Mouse (Mus musculus) spleen, adult 12 weeks (tissue): ENCODE measurements around the gene B4galnt2.

Source experiments
- DNase-seq: peaks from one replicate; pipeline ENCODE4 v3.0.0; 2022; ENCODE audit warnings: low spot score

Gene B4galnt2

DNA sequence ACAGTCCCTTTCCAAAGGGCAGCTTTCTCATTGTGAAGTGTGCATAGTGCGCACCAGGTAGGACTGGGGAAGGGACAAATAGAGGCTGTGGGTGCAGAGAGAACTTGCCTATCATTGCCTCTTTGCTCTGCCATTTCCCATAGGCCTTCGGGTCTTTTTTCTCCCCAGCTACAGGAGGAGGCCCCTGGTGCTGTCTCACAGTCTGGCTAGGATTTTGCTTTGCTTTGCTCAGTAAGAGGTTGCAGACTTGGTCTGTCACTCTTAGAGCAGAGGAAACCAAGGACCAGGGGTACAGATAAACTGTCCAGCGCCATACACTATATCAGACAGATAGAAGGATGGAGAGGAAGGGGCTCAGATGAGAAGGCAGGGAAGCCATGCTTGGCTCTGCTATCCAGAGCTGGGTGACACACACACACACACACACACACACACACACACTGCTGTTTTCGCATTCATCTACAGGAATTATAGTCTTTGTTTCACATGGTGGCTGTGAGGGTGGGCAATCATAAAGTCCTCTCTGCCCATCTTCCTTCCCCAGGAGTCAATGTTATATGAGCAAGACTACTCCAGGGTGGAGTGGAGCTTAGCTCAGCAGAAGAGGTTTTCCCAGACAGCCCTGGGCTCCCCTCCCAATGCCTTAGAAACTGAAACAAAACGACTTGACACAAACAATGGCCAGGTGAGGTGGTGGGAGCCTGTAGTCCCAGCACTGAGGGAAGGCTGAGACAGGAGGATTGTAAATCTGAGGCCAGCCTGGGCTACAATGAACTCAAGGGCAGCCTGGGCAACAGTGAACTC is 73.8 kb downstream of the B4galnt2 start:
- no peak for DNase-seq

DNA sequence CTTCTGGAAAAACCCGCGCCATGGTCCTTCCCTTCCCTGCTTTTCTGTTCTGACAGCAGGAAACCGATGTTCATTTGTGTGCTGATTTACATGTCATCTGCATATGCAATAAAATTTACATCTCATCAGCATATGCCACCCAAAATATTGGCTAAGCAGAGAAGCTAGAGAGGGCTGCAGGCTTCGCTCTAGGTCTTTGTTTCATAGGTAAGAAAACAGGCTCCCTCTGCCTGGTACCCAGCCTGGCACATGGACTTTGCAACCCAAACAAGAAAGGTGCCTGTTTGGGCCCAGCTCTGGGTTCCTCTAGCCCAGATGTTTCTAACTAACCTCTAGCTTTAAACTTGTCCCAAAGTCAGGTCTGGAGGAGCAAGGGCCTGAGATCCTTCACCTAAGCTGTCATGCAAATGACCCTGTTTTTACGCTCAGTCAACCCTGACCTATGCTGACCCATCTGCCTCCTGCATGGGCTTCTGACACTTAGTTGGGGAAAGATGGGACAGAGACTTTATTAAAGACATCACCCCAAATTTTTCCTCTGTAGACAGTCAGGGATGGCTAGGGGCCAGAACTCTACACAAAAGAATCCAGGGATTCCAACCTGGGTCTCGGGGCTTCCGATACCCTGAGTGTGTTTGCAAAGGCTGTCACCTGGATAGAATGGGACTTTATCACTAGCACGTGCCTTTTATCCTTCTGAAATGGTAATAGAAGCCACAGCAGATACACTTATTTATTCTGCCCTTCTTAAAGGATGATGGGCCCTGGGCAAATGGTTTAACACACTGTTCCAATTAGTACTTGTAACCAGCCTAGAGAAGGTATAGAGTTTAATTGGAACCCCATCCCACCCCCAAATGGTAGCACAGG is 75.5 kb downstream of the B4galnt2 start:
- DNase-seq, result no peak

DNA sequence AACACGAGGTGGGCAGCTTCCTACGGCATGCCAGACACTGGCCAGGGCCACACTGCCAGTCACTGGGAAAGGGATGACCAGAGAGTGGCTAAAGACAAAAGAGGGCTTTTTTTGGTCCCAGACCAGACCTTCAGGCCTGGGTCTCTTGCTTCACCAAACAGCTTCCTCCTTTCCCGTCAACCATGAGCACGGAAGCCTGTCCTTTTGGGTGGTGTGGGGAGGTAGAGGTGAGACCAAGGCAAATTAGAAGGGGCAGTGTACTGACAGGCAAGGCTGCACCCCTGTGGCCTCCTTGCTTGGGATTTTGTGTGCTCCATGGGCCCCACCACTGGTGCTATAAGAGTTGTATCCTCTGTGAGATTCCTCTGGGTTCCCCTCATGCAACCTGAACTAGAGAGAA is 76.1 kb downstream of the B4galnt2 start:
- DNase-seq, result no peak

DNA sequence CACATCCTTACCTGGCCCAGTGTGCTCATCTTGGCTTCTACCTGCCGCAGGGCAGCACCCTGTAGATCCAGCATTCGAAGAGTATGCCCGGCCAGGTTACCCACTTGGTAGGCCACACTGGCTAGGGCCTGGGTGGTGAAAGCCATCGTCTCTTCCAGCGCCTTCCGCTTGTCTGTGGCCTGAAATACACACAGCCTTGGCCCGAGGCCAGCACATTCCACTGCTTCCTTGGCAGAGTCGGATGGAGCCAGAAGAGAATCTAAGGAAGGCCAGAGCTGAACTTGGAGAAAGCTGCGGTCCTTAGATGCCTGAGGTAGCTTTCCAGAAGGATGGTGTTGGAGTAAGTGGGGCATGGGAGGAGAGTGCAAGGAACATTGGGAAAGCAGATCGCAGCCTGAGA is 77.6 kb downstream of the B4galnt2 start, which contains the start of gene Gngt2:
TSS of gene Gngt2 (plus strand) at position 158 of the 400 bp plus-strand sequence.
- no peak for DNase-seq

DNA sequence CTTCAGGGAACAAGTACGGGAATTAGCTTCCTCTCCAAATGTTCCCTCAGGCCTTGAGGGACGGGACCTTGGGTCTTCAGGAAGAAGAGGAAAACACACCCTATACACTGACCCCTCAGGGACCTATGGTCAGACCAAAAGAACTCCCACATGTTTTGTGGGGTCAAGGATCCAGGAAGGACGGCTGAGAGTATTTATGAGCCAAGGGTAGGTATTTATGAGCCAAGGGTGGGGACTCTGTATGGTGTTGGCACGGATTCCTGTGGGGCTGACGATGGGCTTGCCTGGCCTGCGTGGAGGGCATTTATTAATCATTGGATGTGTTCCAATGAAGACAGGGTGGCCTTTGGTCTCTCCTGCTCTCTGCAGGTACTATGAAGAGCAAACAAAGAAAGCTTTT is 78.3 kb downstream of the B4galnt2 start:
- DNase-seq, result no peak

DNA sequence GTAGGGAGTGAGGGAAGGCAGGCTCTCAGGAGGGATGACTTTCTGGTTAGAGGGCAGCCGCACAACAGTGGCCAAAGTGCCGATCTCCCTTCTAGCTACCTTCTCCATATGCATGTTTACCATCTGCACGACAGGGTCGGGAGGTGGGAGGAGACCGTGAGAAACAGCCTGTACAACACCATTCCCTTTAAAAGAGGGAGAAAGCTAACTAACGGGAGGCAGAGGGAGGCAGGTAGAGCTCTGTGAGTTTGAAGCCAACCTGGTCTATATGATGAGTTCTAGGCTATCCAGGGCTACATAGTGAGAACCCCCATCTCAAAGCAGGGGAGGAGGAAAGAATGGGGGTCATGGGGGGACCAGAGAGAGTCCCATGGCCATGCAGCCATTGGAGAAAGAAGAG is 78.9 kb downstream of the B4galnt2 start:
- no peak for DNase-seq

DNA sequence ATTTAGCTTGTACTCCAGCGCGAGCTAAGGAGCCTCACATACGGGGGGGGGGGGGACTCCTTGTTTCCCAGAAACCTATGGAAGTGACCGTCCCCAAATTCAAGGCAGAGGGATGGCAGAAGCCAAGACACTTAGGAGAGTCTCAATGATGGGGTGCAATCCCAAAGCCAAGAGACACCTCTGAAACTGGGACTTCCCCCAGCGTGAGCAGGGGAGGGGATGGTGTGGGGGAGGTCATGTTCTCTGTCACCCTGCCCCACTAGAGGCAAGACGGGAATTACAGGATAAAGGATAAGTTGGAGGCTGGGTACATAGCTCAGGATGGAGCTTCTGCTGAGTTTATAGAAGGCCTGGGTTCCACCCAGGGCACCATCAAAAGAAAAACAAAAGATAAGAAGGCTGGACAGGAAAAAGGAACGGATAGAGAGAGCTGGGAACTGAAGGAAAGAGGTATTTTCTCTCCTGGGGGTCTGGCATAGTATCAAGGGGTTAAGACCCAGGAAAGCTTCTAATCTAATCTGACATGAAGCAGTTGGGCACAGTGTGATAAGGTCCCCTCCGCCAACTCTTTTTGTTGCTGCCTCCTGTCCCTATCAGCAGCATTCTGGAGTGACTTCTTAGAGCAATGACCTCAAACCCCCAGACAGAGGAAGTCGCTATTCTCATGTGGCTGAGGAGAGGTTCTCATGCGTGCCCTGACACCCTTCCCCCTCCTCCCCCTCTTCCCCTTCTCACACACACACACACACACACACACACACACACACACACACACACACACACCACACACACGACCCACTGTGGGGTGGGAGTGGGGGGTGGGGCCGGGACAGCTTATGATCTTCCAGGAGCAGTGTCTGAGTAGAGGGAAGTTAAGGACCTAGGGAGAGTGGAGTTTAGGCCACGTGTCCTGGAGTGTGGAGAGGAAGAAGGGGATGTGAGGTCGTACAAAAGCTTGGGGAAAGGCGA is 79.7 kb downstream of the B4galnt2 start:
- no peak for DNase-seq

DNA sequence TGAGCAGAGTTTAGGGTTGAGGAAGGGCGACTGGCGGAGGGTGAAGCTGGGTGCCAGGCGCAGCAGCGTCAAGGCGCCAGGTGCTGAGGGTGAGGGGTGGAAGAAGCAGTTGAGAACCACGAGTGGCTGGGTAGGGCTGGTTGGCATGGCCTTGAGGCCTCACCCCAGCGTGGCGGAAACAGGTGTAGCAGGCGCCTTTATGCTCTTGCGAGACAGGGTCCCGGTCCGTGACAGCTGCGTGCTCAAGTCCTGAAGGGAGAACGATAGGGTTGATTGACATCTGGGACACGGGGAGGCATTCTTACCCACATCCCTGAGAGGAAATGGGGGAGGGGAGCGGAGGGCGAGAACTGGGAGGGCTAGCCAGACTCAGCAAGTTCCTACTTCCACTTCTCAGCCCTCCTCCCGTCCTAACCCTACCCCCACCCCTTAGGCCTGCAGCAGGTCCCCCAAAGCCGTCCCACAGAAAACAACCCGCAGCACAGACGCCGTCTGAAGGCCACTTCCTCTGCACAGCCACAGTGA is 80.5 kb downstream of the B4galnt2 start:
- DNase-seq, result peak; percentile 56

DNA sequence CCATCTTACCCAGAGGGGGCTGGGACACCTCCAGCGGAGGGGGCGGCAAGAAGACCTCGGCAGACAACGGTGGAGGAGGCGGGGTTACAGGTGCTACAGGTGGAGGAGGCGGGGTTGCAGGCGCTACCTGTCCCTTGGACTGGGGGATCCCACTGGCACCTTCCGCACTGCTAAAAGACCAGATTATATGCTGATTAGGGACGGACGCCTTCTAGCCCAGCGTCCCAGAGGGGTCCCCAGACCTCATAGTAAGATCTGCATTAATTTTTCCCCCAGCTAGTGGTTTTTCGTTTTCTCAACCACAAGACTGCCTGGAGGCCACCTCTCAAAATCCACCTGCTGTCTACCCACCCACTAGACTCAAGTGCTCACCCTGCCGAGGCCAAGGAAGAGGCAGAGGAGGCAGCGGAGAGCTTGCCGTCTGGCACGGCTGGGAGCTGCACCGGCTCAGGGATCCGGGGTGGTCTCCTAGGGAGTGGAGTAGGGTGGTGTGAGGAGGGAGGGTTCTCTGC is 81.0 kb downstream of the B4galnt2 start:
- DNase-seq, result no peak

DNA sequence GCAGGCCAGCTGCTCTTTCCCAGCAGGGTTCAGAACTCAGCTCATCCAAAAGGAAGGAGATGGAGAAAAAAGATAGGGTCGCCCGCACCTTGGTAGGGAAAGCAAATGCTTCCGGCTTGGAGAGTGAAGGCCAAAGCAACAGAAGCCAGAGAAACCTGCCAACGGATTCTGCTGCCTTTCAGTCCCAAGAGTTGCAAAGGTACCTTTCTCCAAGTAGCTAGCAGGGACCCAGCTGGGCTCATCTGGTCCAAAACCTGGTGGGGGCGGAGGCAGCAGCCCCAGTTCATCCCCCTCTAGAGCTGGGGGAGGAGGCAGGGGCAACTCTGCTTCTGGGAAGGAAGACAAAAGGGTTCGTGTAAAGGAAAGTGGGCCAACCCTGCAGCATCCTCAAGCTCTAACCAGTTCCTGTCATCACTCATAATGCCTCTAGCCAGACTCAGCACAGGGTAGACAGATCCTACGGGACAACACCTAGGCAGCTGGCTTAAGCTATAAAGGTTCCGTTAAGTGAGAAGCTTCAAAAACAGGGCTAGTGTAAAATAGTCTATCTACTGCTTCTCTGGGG is 81.6 kb downstream of the B4galnt2 start:
- DNase-seq, result no peak

DNA sequence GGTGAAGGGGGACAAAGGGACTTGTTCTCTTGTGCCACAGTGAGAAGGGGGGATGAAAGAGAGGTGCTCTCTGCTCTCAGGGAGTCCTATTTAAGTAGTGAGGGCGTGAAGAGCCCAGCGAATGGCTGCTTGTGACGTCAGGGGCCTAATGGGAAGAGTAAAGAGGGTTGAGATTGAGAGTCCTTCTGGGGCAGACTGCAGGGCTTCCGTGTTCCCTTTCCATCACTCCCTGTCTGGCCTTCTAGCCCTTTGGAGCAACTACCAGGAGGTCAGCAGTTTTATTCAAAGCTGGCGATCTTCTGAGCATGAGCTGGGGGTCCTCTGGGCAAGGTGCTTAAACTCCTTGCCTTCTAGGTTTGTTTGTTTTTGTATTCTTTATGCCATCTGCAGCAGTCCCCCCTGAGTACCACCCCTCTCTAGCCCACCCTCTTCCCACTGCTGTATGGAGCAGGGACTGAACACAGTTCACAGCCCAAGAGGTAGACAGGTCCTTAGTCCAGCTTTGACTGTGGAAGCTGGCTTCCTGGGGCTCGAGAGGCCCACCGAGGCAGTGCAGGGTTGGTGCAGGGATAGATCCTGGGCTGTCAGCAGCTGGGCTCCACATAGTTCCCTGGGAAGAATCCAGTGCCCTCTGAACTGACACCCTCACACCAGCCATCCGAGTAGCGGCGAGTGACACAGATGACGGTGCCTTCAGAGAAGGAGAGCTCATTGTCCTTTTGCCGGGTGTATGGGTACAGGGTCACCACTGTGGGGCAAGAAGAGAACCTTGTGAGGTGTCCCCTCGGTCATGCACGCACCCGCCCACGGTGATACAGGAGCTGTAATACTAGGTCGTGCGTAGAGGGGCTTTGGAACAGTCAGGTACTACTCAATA is 82.3 kb downstream of the B4galnt2 start:
- no peak for DNase-seq

DNA sequence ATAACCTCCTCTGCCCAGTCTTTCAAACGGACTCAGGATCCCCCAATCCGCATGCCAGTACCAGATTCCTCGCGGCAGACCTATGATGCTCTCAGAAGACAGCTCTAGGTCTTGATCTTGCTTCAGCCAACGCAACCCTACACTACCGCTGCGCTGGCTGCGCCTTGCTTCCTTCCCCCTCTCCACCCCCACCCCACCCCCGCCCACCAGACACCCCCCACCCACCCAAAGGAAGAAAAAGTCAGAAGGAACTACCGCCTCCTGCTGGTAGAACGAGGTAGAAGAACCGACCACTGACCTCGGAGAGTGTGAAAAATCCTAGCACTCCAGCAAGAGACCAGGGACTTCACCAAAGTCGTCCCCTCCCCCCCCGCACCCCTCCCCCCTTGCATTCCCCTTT is 83.0 kb downstream of the B4galnt2 start:
- DNase-seq, result no peak

DNA sequence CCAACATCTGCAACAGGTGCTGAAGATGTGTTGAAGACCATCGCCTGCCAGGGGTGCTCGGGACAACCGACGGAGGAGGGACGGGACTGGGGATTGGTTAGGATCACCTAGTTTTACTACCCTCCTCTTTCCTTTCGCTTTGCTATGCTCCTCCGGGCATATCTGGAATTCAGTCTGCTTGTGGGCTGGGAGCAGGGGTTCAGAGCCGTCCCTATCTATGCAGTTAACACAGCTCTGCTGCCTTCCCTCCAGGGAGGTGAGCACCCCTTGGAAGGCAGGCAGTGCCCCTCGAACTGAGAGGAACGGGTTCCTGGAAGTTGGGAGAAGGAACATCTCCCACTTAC is 83.4 kb downstream of the B4galnt2 start:
- DNase-seq, result no peak

DNA sequence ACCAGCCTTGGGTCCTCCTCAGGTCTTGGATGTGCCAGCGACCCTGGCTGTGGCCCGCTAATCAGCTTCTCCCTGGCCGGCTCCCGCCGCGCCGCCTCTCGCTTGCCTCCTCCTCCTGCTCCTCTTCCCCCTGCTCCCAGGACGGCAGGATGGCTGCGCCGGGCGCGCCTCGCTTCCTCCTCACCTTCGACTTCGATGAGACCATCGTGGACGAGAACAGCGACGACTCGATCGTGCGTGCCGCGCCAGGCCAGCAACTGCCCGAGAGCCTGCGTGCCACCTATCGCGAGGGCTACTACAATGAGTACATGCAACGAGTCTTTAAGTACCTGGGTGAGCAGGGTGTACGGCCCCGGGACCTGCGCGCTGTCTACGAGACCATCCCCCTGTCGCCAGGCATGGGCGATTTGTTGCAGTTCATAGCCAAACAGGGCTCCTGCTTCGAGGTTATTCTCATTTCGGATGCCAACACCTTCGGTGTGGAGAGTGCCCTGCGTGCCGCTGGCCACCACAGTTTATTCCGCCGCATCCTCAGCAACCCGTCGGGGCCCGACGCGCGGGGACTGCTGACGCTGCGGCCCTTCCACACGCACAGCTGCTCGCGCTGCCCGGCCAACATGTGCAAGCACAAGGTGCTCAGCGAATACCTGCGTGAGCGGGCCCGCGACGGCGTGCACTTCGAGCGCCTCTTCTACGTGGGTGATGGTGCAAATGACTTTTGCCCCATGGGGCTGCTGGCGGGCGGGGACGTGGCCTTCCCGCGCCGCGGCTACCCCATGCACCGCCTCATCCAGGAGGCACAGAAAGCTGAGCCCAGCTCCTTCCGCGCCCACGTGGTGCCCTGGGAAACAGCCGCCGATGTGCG is 84.0 kb downstream of the B4galnt2 start:
- no peak for DNase-seq

DNA sequence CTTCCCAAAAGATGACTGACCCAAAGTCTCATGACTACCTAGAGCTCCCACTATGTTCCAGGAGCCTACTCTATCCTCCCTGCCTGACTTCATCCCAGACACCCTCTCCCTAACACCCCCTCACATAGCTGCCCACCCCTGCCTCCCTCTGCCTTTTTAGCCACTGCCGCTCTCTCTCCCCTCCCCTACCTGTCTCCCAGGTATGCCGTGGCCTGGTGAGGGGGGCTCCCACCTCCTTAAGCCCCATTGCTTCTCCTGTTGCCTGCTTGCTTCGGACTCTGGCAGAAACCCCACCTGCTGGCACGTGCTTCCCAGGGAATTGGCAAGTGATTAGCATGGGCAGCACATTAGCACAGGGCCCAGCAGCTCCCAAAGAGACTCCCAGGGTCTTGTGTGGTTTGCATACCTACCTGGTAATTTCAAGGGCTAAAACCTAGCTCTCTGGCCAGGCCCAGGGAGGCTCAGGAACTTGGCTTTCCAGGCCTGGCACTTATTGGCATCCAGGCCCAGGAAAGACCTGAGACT is 85.1 kb downstream of the B4galnt2 start:
- DNase-seq, result no peak

DNA sequence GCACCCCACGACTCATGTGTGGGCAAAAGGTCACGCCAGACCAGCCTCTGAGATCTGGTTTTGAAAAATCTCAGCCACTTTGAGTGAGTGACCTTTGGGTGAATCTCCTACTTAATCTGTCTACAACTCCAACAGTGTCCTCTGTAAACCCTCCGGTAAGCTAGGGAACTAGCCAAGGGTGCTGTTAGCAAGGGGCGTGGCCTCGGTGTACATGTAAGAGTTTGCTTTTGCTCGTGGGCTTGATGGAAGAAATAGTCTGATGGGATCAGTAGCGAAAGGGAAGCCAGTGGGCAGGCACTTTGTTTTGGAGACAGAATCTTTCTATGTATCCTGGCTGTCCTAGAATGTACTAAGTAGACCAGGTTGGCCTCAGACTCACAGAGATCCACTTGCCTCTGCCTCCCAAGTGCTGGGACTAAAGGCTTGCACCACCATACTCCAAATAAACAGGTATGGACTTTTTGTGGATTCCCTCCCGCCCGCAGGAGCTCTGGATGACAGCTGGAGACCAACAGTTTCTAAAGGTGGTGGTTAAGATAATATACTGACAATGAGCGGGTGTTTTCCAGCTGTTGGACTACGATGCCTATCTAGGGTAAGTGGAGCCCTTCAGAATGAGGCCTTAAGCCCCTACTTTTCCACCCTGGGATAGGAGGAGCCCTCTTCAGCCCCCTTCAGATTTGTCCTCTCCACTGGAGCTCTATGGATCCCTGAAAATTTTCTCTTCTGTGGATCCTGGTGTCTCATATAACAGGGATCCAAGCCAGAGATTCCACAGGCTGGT is 86.3 kb downstream of the B4galnt2 start:
- no peak for DNase-seq

DNA sequence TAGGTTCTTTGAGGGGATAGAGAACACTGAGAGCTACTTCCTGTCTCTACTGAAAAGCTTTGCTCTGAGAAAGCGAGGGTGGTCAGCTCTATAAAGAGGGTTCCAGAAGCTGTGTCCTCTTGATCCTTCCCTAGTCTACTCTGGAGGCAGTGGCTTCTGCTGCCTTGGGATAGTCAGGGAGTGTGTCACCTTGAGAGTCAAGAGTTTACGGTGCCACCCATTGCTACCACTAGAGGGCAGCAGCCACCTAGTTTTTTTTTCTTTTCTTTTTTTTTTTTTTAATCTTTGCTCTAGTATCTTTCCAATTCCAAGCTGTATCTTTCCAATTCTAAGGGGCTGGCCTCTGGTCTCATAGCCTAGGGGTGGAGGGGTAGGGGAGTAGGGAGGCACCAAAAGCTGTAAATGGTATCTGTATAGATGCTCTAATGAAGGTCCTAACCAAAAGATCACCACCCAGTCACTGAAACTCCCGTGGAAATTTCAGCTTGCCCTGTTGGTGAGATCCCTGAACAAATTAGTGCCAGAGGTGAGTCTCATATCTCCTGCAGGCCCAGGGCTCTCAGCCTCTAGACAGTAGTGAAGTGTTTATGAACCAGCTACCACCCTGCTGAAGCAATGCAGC is 87.1 kb downstream of the B4galnt2 start:
- no peak for DNase-seq

DNA sequence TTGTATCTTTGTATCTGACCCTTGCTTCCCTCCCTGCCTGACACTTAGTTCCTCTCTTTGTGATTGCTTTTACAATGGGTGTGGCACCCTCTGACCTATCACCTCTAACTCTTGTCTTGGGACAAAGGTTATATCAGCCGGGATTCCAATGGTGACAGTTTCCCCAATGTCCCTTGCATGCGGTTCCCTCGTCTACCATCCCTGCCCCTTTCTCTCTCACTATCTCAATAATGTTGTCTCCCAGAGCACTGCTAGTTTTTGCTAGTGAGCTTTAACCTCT is 87.6 kb downstream of the B4galnt2 start:
- DNase-seq, result no peak
